Mouse (Mus musculus): ENCODE results near the gene Nfatc4.

Gene Nfatc4

GRCm38 (mm10) chr14:55852646-55853551 lies 30.0 kb downstream of the Nfatc4 start:
- DNase-seq (ENCODE audit: extremely low spot score, low read depth, low spot score), result no peak

GRCm38 (mm10) chr14:55853621-55854285 lies 30.8 kb downstream of the Nfatc4 start, which contains the start of gene Nynrin:
Gene Nynrin, plus strand, starts transcription at chr14:55854010.
- no peak for DNase-seq (ENCODE audit: extremely low spot score, low read depth, low spot score)

- DNase-seq (ENCODE audit: extremely low spot score, low read depth, low spot score), result no peak
Measured at GRCm38 (mm10) chr14:55854406-55855100, 31.6 kb downstream of the Nfatc4 start.

GRCm38 (mm10) chr14:55855101-55855561 lies 32.2 kb downstream of the Nfatc4 start:
- no peak for DNase-seq (ENCODE audit: extremely low spot score, low read depth, low spot score)

- no peak for DNase-seq (ENCODE audit: extremely low spot score, low read depth, low spot score)
Measured at GRCm38 (mm10) chr14:55857588-55857987, 34.6 kb downstream of the Nfatc4 start.

GRCm38 (mm10) chr14:55862186-55862585 lies 39.2 kb downstream of the Nfatc4 start:
- DNase-seq (ENCODE audit: extremely low spot score, low read depth, low spot score), result no peak

GRCm38 (mm10) chr14:55862970-55863369 lies 40.0 kb downstream of the Nfatc4 start:
- DNase-seq (ENCODE audit: extremely low spot score, low read depth, low spot score), result no peak

GRCm38 (mm10) chr14:55863773-55864172 lies 40.8 kb downstream of the Nfatc4 start:
- DNase-seq (ENCODE audit: extremely low spot score, low read depth, low spot score), result no peak

- DNase-seq (ENCODE audit: extremely low spot score, low read depth, low spot score), result no peak
Measured at GRCm38 (mm10) chr14:55866962-55867361, 44.0 kb downstream of the Nfatc4 start.

GRCm38 (mm10) chr14:55868230-55869026 lies 45.5 kb downstream of the Nfatc4 start:
- no peak for DNase-seq (ENCODE audit: extremely low spot score, low read depth, low spot score)

- no peak for DNase-seq (ENCODE audit: extremely low spot score, low read depth, low spot score)
Measured at GRCm38 (mm10) chr14:55869538-55869937, 46.6 kb downstream of the Nfatc4 start.

- no peak for DNase-seq (ENCODE audit: extremely low spot score, low read depth, low spot score)
Measured at GRCm38 (mm10) chr14:55872039-55872438, 49.1 kb downstream of the Nfatc4 start.

GRCm38 (mm10) chr14:55872551-55872950 lies 49.6 kb downstream of the Nfatc4 start:
- DNase-seq (ENCODE audit: extremely low spot score, low read depth, low spot score), result no peak

- no peak for DNase-seq (ENCODE audit: extremely low spot score, low read depth, low spot score)
Measured at GRCm38 (mm10) chr14:55873242-55873713, 50.3 kb downstream of the Nfatc4 start.

- DNase-seq (ENCODE audit: extremely low spot score, low read depth, low spot score), result no peak
Measured at GRCm38 (mm10) chr14:55873714-55874683, 51.1 kb downstream of the Nfatc4 start.

- no peak for DNase-seq (ENCODE audit: extremely low spot score, low read depth, low spot score)
Measured at GRCm38 (mm10) chr14:55877469-55878315, 54.7 kb downstream of the Nfatc4 start.

GRCm38 (mm10) chr14:55878316-55878940 lies 55.5 kb downstream of the Nfatc4 start:
- no peak for DNase-seq (ENCODE audit: extremely low spot score, low read depth, low spot score)

- no peak for DNase-seq (ENCODE audit: extremely low spot score, low read depth, low spot score)
Measured at GRCm38 (mm10) chr14:55879623-55880022, 56.7 kb downstream of the Nfatc4 start.

Data from hindlimb bud, embryonic 11.5 days (tissue).